Mouse (Mus musculus): ENCODE data around the gene Fbxo11. TPM values are rescaled to one million over a fixed set of nuclear protein-coding genes. Genes with fewer than 3 reads are reported as not detected.
"Not testable (repeated sequence)": the region's sequence is repeated elsewhere in the genome, so short reads cannot be mapped to it uniquely, and the experiment has no call there.

Fbxo11 gene
- total RNA-seq, 2 experiments from 2014 or later: 40.7 to 41.4 TPM

DNA sequence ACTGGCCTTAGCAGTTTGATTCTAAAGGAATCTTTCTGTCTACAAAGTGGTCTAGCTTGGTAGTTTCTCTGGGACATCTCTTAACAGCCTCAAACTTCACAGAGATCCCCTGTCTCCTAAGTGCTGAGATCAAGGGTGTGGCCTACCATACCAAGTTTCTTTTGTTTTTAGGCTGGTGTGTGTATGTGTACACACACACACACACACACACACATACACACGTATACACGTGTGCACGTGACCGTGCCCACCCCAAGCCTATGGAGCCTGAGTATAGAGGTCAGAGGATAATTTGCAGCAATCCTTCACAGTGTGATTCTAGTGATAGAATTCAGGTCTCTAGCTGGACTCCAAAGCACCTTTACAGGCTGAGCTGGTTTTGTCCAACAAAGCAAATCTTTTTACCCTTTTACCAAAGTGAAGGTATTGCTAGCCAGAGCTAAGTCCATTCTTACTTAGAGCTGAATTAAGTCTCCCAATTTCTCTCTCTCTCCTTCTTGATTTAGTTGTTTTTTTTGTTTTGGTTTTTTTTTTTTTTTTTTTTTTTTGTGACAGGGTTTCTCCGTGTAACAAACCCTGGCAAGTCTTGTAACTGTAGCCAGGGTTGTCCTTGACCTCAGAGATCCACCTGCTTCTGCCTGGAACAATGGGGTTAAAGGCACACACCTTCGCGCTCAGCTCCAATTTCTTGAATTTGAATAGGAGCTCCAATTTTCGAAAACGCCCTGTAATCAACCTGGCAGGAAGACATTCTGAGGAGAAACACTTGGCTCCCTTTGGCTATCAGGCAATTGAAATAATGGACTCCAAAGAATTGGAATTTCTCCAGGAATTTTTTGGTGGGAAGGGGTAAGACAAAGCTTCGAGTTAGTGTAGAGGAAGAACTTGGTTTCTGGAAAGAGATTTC is 91.6 kb downstream of the Fbxo11 start:
- intact Hi-C loops (cut with DNase I): loop anchor here (1.0 kb wide), 1 partner anchor 94 kb away; no protein-coding TSS in a partner anchor
- DNase-seq: no peak

DNA sequence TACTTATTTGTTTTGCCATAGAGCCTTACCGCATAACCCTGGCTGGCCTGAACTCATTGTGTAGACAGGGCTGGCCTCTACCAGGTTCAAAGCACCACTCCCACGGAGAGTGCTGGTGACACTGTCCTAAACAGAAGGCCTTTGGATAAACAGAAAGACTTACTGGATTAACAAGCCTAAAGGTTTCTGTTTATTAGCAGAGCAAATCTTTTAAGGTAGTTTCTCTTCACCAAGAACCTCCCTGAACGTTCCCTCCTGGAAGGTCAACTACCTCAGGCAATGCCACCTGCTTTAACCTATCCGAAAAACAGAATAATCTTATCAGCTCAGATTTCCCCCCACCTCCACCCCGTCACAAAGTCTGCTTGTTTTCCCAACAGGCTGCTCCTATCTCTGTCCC is 92.2 kb downstream of the Fbxo11 start:
- intact Hi-C loops (cut with DNase I): no loop called here
- no peak for DNase-seq

DNA sequence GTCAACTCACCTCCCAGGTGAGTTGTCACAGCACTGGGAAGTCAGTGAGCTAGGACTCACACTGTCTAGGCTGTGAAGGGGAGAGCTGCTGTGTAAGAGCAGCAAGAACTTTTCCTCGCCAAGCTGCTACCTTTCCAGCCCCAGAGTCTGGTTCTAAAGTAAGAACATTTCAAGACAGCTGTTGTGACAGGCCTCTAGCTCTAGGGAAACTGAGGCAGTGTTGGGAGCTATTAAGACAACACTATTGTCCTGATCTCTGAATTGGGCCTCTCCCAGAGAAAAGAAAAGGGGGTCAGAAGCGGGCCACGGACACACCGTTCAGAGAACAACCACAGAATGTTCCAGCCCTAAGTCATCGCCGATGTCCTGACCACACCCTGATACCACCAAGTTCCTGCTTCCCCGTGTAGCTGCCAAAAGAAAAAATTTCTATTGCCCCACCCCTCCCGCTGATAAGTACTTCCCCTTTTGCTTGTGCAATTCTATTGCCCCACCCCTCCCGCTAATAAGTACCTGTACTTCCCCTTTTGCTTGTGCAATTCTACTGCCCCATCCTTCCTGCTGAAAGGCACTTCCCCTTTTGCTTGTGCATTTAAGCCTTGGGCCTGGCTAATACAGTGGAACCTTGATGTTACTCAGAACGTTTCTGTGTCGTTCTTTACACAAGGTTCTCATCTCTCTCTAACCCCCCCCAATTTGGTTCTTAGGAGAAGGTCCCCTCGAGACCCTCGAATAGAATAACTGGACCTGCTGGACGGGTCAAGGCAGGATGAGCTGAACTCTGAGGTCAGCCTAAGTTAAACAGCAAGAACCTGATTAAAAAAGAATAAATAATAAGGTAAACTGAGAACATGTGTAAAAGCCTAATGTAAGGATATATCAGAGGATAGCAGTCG is 93.1 kb downstream of the Fbxo11 start:
- intact Hi-C loops (cut with DNase I): not testable (repeated sequence)

DNA sequence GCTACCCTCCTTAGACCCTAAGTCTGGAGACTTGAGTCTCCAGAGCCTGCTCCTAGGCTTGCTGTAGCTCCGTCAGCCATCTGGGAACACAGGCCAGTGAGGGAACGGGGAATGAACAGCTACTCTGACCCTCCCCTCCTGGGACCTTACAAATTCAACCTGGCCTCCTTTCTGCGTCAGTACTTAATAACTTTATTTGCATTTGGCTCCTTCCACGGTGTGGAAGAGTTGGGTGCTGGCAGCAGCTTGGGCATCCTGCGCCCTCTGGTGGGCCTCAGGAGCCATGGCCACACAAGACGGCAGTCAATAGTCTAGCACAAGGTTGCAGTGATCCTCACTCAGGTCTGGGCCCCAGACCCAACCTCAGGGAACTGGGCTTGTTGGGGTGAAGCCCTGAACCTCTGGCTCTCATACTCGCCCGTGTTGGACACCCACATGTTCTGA is 96.6 kb downstream of the Fbxo11 start:
- intact Hi-C loops (cut with DNase I); DNase-seq: not testable (repeated sequence)

More for the DNA sequence above, 93.1 kb downstream of the Fbxo11 start:
- DNase-seq: not testable (repeated sequence)

DNA sequence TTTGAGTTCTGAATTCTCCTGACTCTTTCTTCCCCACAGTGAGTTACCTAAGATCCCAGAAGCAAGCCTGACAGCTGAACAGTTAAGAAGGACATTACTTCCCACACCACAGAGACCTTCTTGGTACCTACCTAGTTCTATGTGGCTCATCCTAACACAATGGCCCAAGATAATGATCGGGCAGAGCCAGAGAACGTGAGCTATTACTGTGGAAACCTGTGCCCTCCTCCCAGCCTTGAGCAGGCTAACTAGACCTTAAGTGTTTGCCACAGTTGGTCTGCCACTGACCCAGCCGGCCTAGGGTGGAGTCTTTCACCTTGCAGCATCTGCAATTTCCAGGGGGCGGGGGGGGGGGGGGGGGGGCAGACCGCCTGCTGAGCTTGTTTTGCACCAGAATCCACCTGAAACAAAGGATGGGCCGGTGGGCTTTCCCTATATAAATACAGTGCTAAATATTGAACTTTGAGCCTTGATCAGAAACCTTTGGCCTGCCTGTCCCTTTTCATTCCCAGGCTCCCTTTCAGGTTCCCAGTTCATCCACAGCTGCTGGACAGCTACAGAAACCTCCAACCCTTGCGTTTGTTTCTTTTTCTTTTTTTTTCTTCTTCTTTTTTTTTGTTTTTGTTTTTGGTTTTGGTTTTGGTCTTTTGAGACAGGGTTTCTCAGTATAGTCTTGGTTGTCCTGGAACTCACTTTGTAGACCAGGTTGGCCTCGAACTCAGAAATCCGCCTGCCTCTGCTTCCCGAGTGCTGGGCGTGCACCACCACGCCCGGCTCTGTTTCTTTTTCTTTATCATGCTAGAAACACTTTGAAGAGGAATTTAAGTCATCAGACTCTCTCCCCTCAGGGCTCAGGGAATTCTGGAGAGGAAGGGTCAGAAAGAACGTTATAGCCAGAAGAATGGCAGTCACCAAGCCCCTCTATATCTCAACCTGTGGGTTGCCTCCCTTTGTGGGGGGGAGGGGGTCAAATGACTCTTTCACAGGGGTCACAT is 101.7 kb downstream of the Fbxo11 start:
- DNase-seq: no peak
- intact Hi-C loops (cut with DNase I): no loop called here

DNA sequence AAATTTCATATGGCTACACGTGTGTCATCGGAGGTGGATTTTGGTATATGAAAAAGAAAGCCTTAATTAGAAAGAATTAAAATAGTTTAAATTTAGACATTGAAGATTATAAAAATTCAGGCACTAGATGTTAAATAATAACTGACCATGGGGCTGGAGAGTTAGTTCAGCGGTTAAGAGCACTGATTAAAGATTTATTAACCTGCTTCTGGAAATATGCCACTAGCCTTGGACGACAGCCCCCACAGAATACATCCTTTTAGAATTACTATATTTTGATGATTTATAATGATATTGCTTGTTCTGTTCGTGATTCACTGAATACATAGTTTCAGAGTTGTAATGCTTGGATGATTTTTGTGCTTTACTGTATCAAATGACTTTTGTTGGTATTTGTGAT is 105.2 kb downstream of the Fbxo11 start:
- intact Hi-C loops (cut with DNase I): not testable (repeated sequence)

DNA sequence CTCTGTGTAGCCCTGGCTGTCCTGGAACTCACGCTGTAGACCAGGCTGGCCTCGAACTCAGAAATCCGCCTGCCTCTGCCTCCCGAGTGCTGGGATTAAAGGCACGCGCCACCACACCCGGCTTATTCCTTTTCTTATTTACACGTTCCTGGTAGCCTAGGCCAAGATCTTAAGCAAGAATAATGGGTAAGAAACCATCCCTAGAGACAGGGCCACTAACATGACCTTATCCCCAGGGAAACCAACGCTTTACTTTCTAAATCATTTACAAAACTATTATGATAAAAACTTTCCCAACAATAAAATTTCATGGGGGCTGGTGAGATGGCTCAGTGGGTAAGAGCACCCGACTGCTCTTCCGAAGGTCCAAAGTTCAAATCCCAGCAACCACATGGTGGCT is 105.7 kb downstream of the Fbxo11 start:
- DNase-seq; intact Hi-C loops (cut with DNase I): not testable (repeated sequence)

More for the DNA sequence above, 105.2 kb downstream of the Fbxo11 start:
- not testable (repeated sequence) for DNase-seq

DNA sequence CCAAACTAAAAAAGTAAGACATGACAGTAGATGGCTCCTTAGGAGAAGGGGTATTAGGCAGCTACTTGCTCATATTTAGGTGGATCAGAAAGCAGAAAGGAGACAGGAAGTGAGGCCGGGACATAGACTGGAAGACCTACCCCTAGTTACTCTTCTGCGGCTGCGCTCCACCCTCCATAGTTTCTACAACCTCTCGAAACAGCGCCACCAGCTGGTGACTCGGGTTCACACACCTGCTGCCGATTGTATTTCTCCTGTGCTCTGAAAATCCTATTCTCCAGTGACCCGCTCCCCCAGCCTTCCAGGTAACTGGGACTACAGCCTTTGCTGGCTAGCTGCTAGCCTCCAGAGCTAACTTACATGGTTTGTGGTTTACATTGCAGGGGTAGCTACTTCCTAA is 106.8 kb downstream of the Fbxo11 start:
- intact Hi-C loops (cut with DNase I): no loop called here
- DNase-seq: no peak

DNA sequence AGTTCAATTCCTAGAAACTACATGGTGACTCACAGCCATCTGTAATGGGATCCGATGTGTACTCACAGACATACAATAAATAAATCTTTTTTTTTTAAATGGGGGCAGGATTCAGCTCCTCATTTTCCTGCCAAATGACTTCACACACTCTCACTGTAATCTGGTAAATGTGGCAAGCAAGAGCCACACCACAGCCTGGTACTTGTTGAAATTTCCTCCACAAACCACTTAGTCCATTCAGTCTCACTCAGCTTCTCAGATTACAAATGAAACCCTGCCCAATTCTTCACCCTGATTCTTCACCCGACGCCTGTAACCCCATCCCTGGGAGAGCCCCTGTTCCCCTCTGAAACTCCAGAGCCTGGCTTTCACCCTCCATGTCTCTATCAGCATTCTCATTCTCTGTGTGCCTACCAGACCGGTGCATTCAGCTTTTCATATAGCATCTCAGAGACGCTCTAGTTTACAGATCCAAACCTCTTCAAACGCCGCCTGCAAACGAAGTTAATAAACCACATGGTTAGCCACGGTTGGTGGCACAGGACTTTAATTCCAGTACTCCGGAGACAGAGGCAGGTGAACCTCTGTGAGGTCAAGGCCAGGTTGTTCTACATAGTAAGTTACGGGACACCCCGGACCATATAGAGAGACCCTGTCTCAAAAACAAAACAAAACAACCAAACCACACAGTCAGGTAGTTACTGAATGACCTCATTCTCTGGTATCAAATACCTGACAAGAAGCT is 107.8 kb downstream of the Fbxo11 start:
- intact Hi-C loops (cut with DNase I): no loop called here
- DNase-seq: no peak

DNA sequence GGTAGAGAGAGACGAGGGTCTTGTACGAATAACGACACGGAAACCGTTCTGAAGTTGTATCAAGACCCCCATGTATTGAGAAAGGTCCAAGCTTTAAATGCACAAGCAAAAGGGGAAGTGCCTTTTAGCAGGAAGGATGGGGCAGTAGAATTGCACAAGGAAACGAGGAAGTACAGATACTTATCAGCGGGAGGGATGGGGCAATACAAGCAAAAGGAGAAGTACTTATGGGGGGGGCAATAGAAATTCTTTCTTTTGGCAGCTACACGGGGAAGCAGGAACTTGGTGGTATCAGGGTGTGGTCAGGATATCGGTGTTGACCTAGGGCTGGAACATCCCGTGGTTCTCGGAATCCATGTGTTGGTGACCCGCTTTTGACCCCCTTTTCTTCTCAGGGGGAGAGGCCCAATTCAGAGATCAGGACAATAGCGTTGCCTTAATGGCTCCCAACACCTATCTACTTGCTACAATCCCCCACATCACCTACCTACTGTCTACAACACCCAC is 110.4 kb downstream of the Fbxo11 start:
- intact Hi-C loops (cut with DNase I); DNase-seq: not testable (repeated sequence)

DNA sequence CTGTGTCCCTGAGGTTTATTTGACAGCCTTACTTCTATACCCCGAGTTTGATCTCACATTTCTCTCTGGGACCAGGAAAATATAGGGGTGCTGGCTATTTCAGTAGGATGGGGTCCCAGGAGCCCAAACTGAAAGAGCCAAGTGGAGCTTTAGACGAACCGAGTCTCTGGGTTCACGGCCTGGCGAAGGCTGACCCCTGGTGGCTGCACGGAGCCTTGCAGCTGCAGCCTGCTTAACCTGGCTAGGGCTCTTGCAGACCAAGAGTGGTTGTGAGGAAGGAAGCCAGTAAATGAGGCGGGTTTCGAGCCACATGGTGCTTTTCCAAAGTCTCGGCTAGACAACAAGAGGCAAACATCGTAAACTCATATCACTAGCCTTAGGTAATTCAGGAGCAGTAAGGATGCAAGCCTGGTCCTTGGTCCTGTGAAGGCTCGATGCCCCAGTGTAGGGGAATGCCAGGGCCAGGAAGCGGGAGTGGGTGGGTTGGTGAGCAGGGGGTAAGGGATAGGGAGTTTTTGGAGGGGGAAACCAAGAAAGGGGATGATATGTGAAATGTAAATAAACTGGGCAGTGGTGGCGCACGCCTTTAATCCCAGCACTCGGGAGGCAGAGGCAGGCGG is 116.0 kb downstream of the Fbxo11 start:
- DNase-seq: peak; percentile 78 to 88
- intact Hi-C loops (cut with DNase I): loop anchor here (1.0 to 5.0 kb wide), 3 partner anchors 67 to 346 kb away; no protein-coding TSS in a partner anchor

Other genes starting within 250 kb of the Fbxo11 start
- gene Rpl36-ps4, start 144.3 kb downstream of the Fbxo11 start, total RNA-seq (2021): not detected
- 1 to 10 TPM; 8.7 to 9.9 TPM for gene Msh6, start 90.2 kb downstream of the Fbxo11 start, total RNA-seq (2021)